Mouse (Mus musculus) hindbrain, embryonic 12.5 days (tissue): ENCODE results near the gene Nrde2. TPM values are rescaled to one million over a fixed set of nuclear protein-coding genes. Genes with fewer than 3 reads are reported as not detected.
"Not testable (repeated sequence)": the region's sequence is repeated elsewhere in the genome, so short reads cannot be mapped to it uniquely, and the experiment has no call there.

Source experiments
- ATAC-seq: fragments of 200-750 bp; cut with Nextera tagmentation; 2 replicates; pipeline ENCODE4 v1.8.0; 2017; ENCODE audit warnings: moderate TSS enrichment; ENCODE audit not compliant: low FRiP score
- H3K27ac ChIP-seq: fragments of 300-500 bp; sonication (generic); 2 replicates; pipeline ENCODE4 v1.5.1; 2016; ENCODE audit warnings: mild to moderate bottlenecking
- H3K27me3 ChIP-seq: fragments of 300-500 bp; sonication (generic); 2 replicates; pipeline ENCODE4 v1.6.1; 2016; ENCODE audit warnings: mild to moderate bottlenecking
- H3K36me3 ChIP-seq: fragments of 300-500 bp; sonication (generic); 2 replicates; pipeline ENCODE4 v1.6.1; 2016; ENCODE audit warnings: mild to moderate bottlenecking
- H3K4me1 ChIP-seq: fragments of 300-500 bp; sonication (generic); 2 replicates; pipeline ENCODE4 v1.6.1; 2016
- H3K4me2 ChIP-seq: fragments of 300-500 bp; sonication (generic); replicated peaks from 2 replicates; pipeline ENCODE4 v1.6.1; 2016; ENCODE audit warnings: mild to moderate bottlenecking
- H3K4me3 ChIP-seq: fragments of 300-500 bp; sonication (generic); 2 replicates; pipeline ENCODE4 v1.5.1; 2016; ENCODE audit warnings: mild to moderate bottlenecking
- H3K9ac ChIP-seq: fragments of 300-500 bp; sonication (generic); 2 replicates; pipeline ENCODE4 v1.6.1; 2016; ENCODE audit warnings: mild to moderate bottlenecking, moderate library complexity
- H3K9me3 ChIP-seq: fragments of 300-500 bp; sonication (generic); replicated peaks from 2 replicates; pipeline ENCODE4 v1.6.1; 2016; ENCODE audit warnings: mild to moderate bottlenecking
- WGBS: fragments of 180-500 bp; shearing (Covaris S2); methylation state at CpG from one replicate; pipeline ENCODE4 v1.1.7; 2016; 5-methylcytosine and 5-hydroxymethylcytosine counted together
- polyA plus RNA-seq: library from polyadenylated mRNA; unstranded; fragments of >200 nt; fragmentation: Nextera tagmentation; extraction: Ambion mirVana; gene quantifications from 2 replicates; pipeline ENCODE4 v1.2.1, GENCODE M21; 2016

Gene Nrde2
- polyA plus RNA-seq, 1 experiment from 2014 or later = 16.7 TPM

- H3K9ac ChIP-seq = no peak overlapping the region
- 81% methylated on average over 1 of the region's 1 CpGs for WGBS
- ATAC-seq = no peak
These were observed 34.7 kb upstream of the Nrde2 start for GRCm38 (mm10) chr12:100194181-100194580.

GRCm38 (mm10) chr12:100190802-100191201 lies 31.3 kb upstream of the Nrde2 start:
- no peak overlapping the region for H3K27ac ChIP-seq
- no peak overlapping the region for H3K9ac ChIP-seq
- H3K4me3 ChIP-seq = no peak overlapping the region
- no peaks in the 10 kb centered on the region for H3K36me3 ChIP-seq
- ATAC-seq = no peak
- no peak overlapping the region for H3K4me2 ChIP-seq
- peaks cover 10% of the 10 kb centered on the region for H3K4me1 ChIP-seq
- WGBS = 84% methylated on average over 6 of the region's 6 CpGs
- no peaks in the 10 kb centered on the region for H3K9me3 ChIP-seq
- no peaks in the 10 kb centered on the region for H3K27me3 ChIP-seq

More at GRCm38 (mm10) chr12:100194181-100194580, 34.7 kb upstream of the Nrde2 start:
- Histone ChIP-seq H3K4me1 (peaks cover 3% of the 10 kb centered on the region; the same call in 1 of the 2 replicates), H3K4me3 (no peak overlapping the region), H3K27ac (no peak overlapping the region), H3K9me3 (no peaks in the 10 kb centered on the region), H3K36me3 (no peaks in the 10 kb centered on the region), H3K4me2 (no peak overlapping the region), H3K27me3 (no peaks in the 10 kb centered on the region)

- no peaks in the 10 kb centered on the region for H3K27me3 ChIP-seq
- no peaks in the 10 kb centered on the region for H3K9me3 ChIP-seq
- peak overlapping the region; percentile 74 for H3K4me2 ChIP-seq
- 2% methylated on average over 29 of the region's 29 CpGs for WGBS
- peak overlapping the region; percentile 99 for H3K27ac ChIP-seq
- H3K4me1 ChIP-seq = peaks cover 12% of the 10 kb centered on the region
- H3K36me3 ChIP-seq = no peaks in the 10 kb centered on the region
- peak overlapping the region; percentile 56 for H3K4me3 ChIP-seq
- peak overlapping the region; percentile 73 for H3K9ac ChIP-seq
- no peak for ATAC-seq
These were observed 28.4 kb upstream of the Nrde2 start for GRCm38 (mm10) chr12:100187756-100188430.

GRCm38 (mm10) chr12:100187013-100187755 lies 27.7 kb upstream of the Nrde2 start:
- H3K4me3 ChIP-seq = peak overlapping the region; percentile 56
- ATAC-seq = peak; percentile 99
- H3K4me1 ChIP-seq = peaks cover 12% of the 10 kb centered on the region
- no peaks in the 10 kb centered on the region for H3K9me3 ChIP-seq
- WGBS = under 1% methylated on average over 52 of the region's 52 CpGs
- no peaks in the 10 kb centered on the region for H3K36me3 ChIP-seq
- H3K4me2 ChIP-seq = peak overlapping the region; percentile 74
- peak overlapping the region; percentile 82 for H3K9ac ChIP-seq
- peak overlapping the region; percentile 99 for H3K27ac ChIP-seq
- no peaks in the 10 kb centered on the region for H3K27me3 ChIP-seq

- WGBS = 20% methylated on average over 6 of the region's 6 CpGs
- no peak for ATAC-seq
These were observed 26.9 kb upstream of the Nrde2 start for GRCm38 (mm10) chr12:100186376-100186775.

GRCm38 (mm10) chr12:100185897-100186296 lies 26.4 kb upstream of the Nrde2 start:
- ATAC-seq = no peak
- 81% methylated on average over 7 of the region's 7 CpGs for WGBS
- no peaks in the 10 kb centered on the region for H3K36me3 ChIP-seq
- no peak overlapping the region for H3K4me2 ChIP-seq
- H3K4me1 ChIP-seq = peaks cover 12% of the 10 kb centered on the region
- H3K27me3 ChIP-seq = no peaks in the 10 kb centered on the region
- no peak overlapping the region for H3K9ac ChIP-seq
- no peak overlapping the region for H3K4me3 ChIP-seq
- H3K27ac ChIP-seq = no peak overlapping the region
- no peaks in the 10 kb centered on the region for H3K9me3 ChIP-seq

More at GRCm38 (mm10) chr12:100186376-100186775, 26.9 kb upstream of the Nrde2 start:
- peak overlapping the region; percentile 74 for H3K4me2 ChIP-seq
- peak overlapping the region; percentile 82 for H3K9ac ChIP-seq
- peak overlapping the region; percentile 56 for H3K4me3 ChIP-seq
- peak overlapping the region; percentile 99 for H3K27ac ChIP-seq
- no peaks in the 10 kb centered on the region for H3K27me3 ChIP-seq
- no peaks in the 10 kb centered on the region for H3K9me3 ChIP-seq
- H3K4me1 ChIP-seq = peaks cover 12% of the 10 kb centered on the region
- H3K36me3 ChIP-seq = no peaks in the 10 kb centered on the region

- not testable (repeated sequence) for ATAC-seq, H3K9me3 ChIP-seq, H3K36me3 ChIP-seq, H3K27me3 ChIP-seq, H3K4me3 ChIP-seq, H3K4me2 ChIP-seq, H3K27ac ChIP-seq, H3K9ac ChIP-seq
- H3K4me1 ChIP-seq = peaks cover 12% of the 10 kb centered on the region
- WGBS = 92% methylated on average over 2 of the region's 2 CpGs
These were observed 25.5 kb upstream of the Nrde2 start for GRCm38 (mm10) chr12:100184976-100185375.

- H3K4me2 ChIP-seq = no peak overlapping the region
- no peak overlapping the region for H3K9ac ChIP-seq
- no peak for ATAC-seq
- no peak overlapping the region for H3K27ac ChIP-seq
- no peaks in the 10 kb centered on the region for H3K9me3 ChIP-seq
- H3K36me3 ChIP-seq = no peaks in the 10 kb centered on the region
- no peak overlapping the region for H3K4me3 ChIP-seq
- no peaks in the 10 kb centered on the region for H3K27me3 ChIP-seq
- WGBS = 68% methylated on average over 5 of the region's 5 CpGs
- peaks cover 16% of the 10 kb centered on the region for H3K4me1 ChIP-seq
These were observed 24.5 kb upstream of the Nrde2 start for GRCm38 (mm10) chr12:100183970-100184369.

GRCm38 (mm10) chr12:100182676-100183075 lies 23.2 kb upstream of the Nrde2 start:
- Histone ChIP-seq H3K27ac (no peak overlapping the region), H3K9ac (no peak overlapping the region), H3K36me3 (no peaks in the 10 kb centered on the region), H3K9me3 (no peaks in the 10 kb centered on the region), H3K27me3 (no peaks in the 10 kb centered on the region), H3K4me2 (no peak overlapping the region), H3K4me3 (no peak overlapping the region), H3K4me1 (peaks cover 13% of the 10 kb centered on the region)
- ATAC-seq = no peak
- 89% methylated on average over 2 of the region's 2 CpGs for WGBS

GRCm38 (mm10) chr12:100180802-100181201 lies 21.3 kb upstream of the Nrde2 start:
- no peak overlapping the region for H3K4me3 ChIP-seq
- no peak overlapping the region for H3K9ac ChIP-seq
- H3K27me3 ChIP-seq = no peaks in the 10 kb centered on the region
- no peaks in the 10 kb centered on the region for H3K9me3 ChIP-seq
- H3K4me1 ChIP-seq = peaks cover 6% of the 10 kb centered on the region; the same call in 1 of the 2 replicates
- H3K4me2 ChIP-seq = no peak overlapping the region
- no peak overlapping the region for H3K27ac ChIP-seq
- no peaks in the 10 kb centered on the region for H3K36me3 ChIP-seq
- ATAC-seq = no peak
- 88% methylated on average over 13 of the region's 13 CpGs for WGBS

GRCm38 (mm10) chr12:100178898-100179440 lies 19.5 kb upstream of the Nrde2 start:
- 37% methylated on average over 6 of the region's 6 CpGs for WGBS
- no peak overlapping the region for H3K9ac ChIP-seq
- H3K36me3 ChIP-seq = no peaks in the 10 kb centered on the region
- H3K4me1 ChIP-seq = peaks cover 4% of the 10 kb centered on the region; the same call in 1 of the 2 replicates
- H3K27me3 ChIP-seq = no peaks in the 10 kb centered on the region
- H3K27ac ChIP-seq = no peak overlapping the region
- ATAC-seq = no peak
- H3K4me2 ChIP-seq = no peak overlapping the region
- no peaks in the 10 kb centered on the region for H3K9me3 ChIP-seq
- no peak overlapping the region for H3K4me3 ChIP-seq

- no peak overlapping the region for H3K9ac ChIP-seq
- peaks cover 4% of the 10 kb centered on the region; the same call in 1 of the 2 replicates for H3K4me1 ChIP-seq
- peak; percentile 56 for ATAC-seq
- 51% methylated on average over 11 of the region's 11 CpGs for WGBS
- H3K9me3 ChIP-seq = no peaks in the 10 kb centered on the region
- no peaks in the 10 kb centered on the region for H3K36me3 ChIP-seq
- no peaks in the 10 kb centered on the region for H3K27me3 ChIP-seq
- no peak overlapping the region for H3K4me2 ChIP-seq
- H3K4me3 ChIP-seq = no peak overlapping the region
- 0 out of 2 replicates have a peak overlapping the region, but pooled peaks have one; percentile 25 for H3K27ac ChIP-seq
These were observed 17.1 kb upstream of the Nrde2 start for GRCm38 (mm10) chr12:100176469-100177056.
